Mouse (Mus musculus) right cerebral cortex, adult 2 months (tissue): Measurements from ENCODE around the gene Olfr1340.

Source experiments
- DNase-seq, 2 experiments: peaks; one replicate each; pipeline ENCODE4 v3.0.0; 2021 to 2022; ENCODE audit warnings: low spot score in 2 of 2

Olfr1340 gene

GRCm38 (mm10) chr4:118719838-118720237 lies at the start of gene Olfr1340:
Gene Olfr1340, plus strand, starts transcription at chr4:118720138.
- DNase-seq: no peak

GRCm38 (mm10) chr4:118687086-118687485 lies 32.9 kb upstream of the Olfr1340 start:
- no peak for DNase-seq

- no peak for DNase-seq
These were observed 27.4 kb upstream of the Olfr1340 start, which contains the start of gene Olfr1342 for GRCm38 (mm10) chr4:118692412-118692973. Gene Olfr1342, minus strand, starts transcription at chr4:118692756.

GRCm38 (mm10) chr4:118693812-118694211 lies 26.1 kb upstream of the Olfr1340 start:
- DNase-seq: peak in 1 of 2 experiments; percentile 10

GRCm38 (mm10) chr4:118703223-118703622 lies 16.7 kb upstream of the Olfr1340 start, which contains the start of gene Olfr1341:
Gene Olfr1341, plus strand, starts transcription at chr4:118703523.
- no peak for DNase-seq

- no peak for DNase-seq
These were observed 11.9 kb upstream of the Olfr1340 start for GRCm38 (mm10) chr4:118708086-118708485.

GRCm38 (mm10) chr4:118711656-118712055 lies 8.3 kb upstream of the Olfr1340 start:
- DNase-seq: no peak

- DNase-seq: peak in 1 of 2 experiments; percentile 1
These were observed 2.0 kb downstream of the Olfr1340 start for GRCm38 (mm10) chr4:118721742-118722483.

- no peak for DNase-seq
These were observed 11.9 kb downstream of the Olfr1340 start, which contains the start of gene Olfr1339 for GRCm38 (mm10) chr4:118731875-118732274. Gene Olfr1339, plus strand, starts transcription at chr4:118732175.

- DNase-seq: no peak
These were observed 19.6 kb downstream of the Olfr1340 start for GRCm38 (mm10) chr4:118739574-118739973.

GRCm38 (mm10) chr4:118740988-118741698 lies 21.2 kb downstream of the Olfr1340 start:
- no peak for DNase-seq

GRCm38 (mm10) chr4:118741881-118742280 lies 21.9 kb downstream of the Olfr1340 start:
- no peak for DNase-seq

GRCm38 (mm10) chr4:118758637-118759036 lies 38.7 kb downstream of the Olfr1340 start, which contains the start of gene Olfr1338:
Gene Olfr1338, minus strand, starts transcription at chr4:118758737.
- no peak for DNase-seq
